Mouse (Mus musculus): Measurements from ENCODE around the gene 4931429L15Rik. TPM values are rescaled to one million over a fixed set of nuclear protein-coding genes. Genes with fewer than 3 reads are reported as not detected.

Gene 4931429L15Rik
- polyA plus RNA-seq, 1 experiment from 2014 or later: not detected

DNA sequence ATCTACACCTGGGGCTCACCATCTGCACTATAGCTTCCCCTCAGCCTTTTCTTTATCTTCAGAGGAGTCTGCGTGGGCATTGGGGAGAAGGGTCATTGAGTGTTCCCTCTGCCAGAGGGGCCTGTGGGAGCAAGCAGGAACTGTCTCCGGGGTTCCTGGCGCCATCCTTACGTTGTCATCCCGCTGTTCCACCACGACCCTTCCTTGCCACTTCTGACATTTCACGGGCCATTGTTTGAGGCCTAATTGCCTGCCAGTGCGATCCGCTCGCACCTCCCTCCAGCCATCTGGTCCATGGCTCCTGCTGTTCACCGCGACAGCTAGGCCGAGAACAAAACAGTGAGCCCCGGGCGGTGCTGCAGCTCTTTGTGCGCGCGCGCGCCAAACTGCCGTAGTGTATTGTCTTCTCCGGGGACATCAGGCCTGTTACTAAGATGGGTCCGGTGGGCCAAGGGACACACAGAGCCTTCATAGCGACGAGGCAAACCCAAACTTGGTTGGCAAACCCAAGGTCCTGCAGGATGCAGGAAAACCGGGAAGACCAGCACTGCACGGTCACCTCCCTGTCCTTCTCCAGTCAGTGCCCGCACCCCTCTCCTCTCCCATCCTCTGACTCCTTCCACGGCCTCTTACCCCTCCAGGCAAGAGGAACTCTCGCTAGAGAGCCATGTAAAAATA lies 8.9 kb upstream of the 4931429L15Rik start:
- Histone ChIP-seq H3K4me3 (replicated peaks; ENCODE audit: low read depth, low read length) (peak overlapping the region; percentile 24; the same call in 1 of the 2 replicates), H3K27me3 (ENCODE audit: insufficient read depth, low read length) (no peaks in the 10 kb centered on the region), H3K9me3 (replicated peaks; ENCODE audit: low read length) (no peaks in the 10 kb centered on the region), H3K36me3 (ENCODE audit: insufficient read depth, low read length) (no peaks in the 10 kb centered on the region), H3K9ac (ENCODE audit: low read depth, low read length) (peak overlapping the region; percentile 47), H3K4me1 (replicated peaks; ENCODE audit: insufficient read depth, low read length) (0 out of 2 replicates have a peak, but pooled peaks cover 7% of the 10 kb centered on the region), H3K4me2 (ENCODE audit: low read length) (peak overlapping the region; percentile 54), H3K27ac (no peak overlapping the region)
- TF ChIP-seq CTCF (IDR thresholded peaks at IDR 0.05; ENCODE audit: low read depth): no peak
- ATAC-seq (replicated peaks; ENCODE audit: low FRiP score, low read depth): no peak; the same call in 1 of the 2 replicates
- WGBS: 6% methylated on average over 30 of the region's 30 CpGs
- peak; percentile 44 for DNase-seq (ENCODE audit: low spot score)

DNA sequence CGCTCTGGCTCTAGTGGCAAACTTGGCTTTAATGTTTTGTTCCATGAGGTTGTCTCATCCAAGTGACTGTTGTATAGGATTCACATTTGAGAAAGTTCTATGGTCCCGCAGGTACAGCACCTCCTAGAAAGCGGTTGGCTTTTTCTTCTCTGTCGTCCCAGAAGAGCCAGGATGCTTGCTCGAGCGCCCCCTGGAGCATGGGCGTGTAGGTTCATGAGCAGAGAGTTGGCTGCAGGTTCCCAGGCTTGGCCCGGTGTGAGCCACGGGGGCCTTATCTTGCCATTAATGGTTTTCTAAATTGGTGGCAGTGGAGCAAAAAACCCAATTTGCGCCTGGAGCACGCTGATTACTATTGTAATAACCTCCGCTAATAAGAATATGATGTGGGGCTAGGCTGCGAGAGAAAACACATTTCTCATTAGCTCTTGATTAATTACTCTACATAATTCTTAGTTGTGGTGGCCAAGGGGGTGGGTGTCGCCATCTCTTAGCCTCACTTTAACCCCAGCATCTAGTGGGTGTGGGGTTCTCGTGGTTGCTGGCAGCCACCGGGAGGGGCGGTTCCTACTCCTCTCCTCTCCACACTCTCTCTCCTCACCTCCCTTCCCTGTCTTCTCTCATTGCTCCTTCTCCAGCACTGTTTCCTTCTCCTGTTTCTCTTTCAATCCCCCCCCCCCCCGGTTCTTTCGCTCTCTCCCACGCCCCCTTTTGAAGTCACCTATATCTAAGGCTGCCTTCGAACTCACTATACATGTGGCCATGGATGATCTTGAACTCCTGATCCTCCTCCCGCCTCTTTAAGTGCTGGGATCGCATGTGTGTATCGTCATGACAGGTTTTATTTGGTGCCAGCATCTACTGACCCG lies 8.2 kb upstream of the 4931429L15Rik start:
- Histone ChIP-seq H3K27me3 (ENCODE audit: insufficient read depth, low read length) (no peaks in the 10 kb centered on the region), H3K36me3 (ENCODE audit: insufficient read depth, low read length) (no peaks in the 10 kb centered on the region), H3K9ac (ENCODE audit: low read depth, low read length) (no peak overlapping the region), H3K27ac (no peak overlapping the region), H3K4me1 (replicated peaks; ENCODE audit: insufficient read depth, low read length) (0 out of 2 replicates have a peak, but pooled peaks cover 7% of the 10 kb centered on the region), H3K4me2 (ENCODE audit: low read length) (no peak overlapping the region), H3K4me3 (replicated peaks; ENCODE audit: low read depth, low read length) (no peak overlapping the region), H3K9me3 (replicated peaks; ENCODE audit: low read length) (no peaks in the 10 kb centered on the region)
- TF ChIP-seq CTCF (IDR thresholded peaks at IDR 0.05; ENCODE audit: low read depth): peak; percentile 40; the same call in 1 of the 2 replicates
- WGBS: 73% methylated on average over 25 of the region's 25 CpGs
- no peak for ATAC-seq (replicated peaks; ENCODE audit: low FRiP score, low read depth)
- DNase-seq (ENCODE audit: low spot score): no peak

DNA sequence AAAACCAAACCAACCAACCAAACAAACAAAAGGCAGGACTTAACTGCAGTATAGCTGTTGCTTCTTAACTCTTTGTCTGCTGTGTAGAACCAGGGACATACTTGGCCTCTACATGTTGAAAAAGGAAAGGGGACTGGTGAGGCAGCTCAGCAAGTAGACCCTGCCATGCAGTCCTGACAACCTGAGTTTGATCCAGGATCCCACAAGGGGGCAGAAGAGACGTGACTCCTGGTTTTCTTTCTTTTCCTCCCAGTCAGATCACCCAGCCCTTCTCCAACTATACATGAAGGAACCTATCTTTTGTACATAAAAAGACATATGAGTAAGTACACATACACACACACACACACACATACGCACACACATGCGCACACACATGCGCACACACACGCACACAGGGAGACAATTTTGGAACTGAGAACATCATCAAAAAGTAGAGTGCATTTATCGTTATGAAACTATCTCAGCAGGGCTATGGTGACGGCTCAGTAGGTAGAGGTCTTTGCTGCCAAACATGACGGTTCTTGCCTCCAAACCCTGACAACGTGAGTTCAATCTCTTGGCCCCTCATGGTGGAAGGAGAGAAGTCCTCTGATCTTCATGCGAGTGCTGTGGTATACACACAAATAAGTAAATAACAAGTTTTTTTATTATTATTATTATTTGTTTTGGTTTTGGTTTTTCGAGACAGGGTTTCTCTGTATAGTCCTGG lies 7.1 kb upstream of the 4931429L15Rik start:
- no peaks in the 10 kb centered on the region for H3K27me3 ChIP-seq (ENCODE audit: insufficient read depth, low read length)
- H3K4me1 ChIP-seq (replicated peaks; ENCODE audit: insufficient read depth, low read length): 0 out of 2 replicates have a peak, but pooled peaks cover 7% of the 10 kb centered on the region
- ATAC-seq (replicated peaks; ENCODE audit: low FRiP score, low read depth) (no peak), DNase-seq (ENCODE audit: low spot score) (no peak)
- no peaks in the 10 kb centered on the region for H3K36me3 ChIP-seq (ENCODE audit: insufficient read depth, low read length)
- H3K4me2 ChIP-seq (ENCODE audit: low read length): no peak overlapping the region
- 91% methylated on average over 11 of the region's 11 CpGs for WGBS
- H3K27ac ChIP-seq: no peak overlapping the region
- no peak overlapping the region for H3K4me3 ChIP-seq (replicated peaks; ENCODE audit: low read depth, low read length)
- no peaks in the 10 kb centered on the region for H3K9me3 ChIP-seq (replicated peaks; ENCODE audit: low read length)
- no peak overlapping the region for H3K9ac ChIP-seq (ENCODE audit: low read depth, low read length)
- TF ChIP-seq CTCF (IDR thresholded peaks at IDR 0.05; ENCODE audit: low read depth): no peak

DNA sequence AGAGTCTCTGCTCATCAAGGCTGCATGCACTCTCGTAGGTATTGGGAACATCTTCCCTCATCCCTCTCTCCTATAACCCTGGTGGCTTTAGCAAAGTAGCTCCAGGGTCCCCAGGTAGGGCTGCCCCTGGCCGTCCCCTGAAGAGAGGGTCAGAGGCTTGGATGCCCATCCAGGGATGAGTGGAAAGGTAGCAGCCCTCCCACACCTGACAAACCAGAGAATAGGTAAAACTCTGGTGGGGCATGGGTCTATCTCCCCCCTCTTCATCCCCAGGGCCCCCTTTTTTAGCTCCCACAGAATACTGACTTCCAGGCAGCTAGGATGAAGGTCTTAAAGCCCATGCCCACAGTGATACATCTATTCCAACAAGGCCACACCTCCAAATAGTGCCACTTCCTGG lies 675 bp upstream of the 4931429L15Rik start:
- no peak for ATAC-seq (replicated peaks; ENCODE audit: low FRiP score, low read depth)
- H3K4me2 ChIP-seq (ENCODE audit: low read length): no peak overlapping the region
- no peak overlapping the region for H3K9ac ChIP-seq (ENCODE audit: low read depth, low read length)
- H3K4me1 ChIP-seq (replicated peaks; ENCODE audit: insufficient read depth, low read length): no peaks in the 10 kb centered on the region
- TF ChIP-seq CTCF (IDR thresholded peaks at IDR 0.05; ENCODE audit: low read depth): no peak
- no peak for DNase-seq (ENCODE audit: low spot score)
- no peaks in the 10 kb centered on the region for H3K36me3 ChIP-seq (ENCODE audit: insufficient read depth, low read length)
- H3K27ac ChIP-seq: no peak overlapping the region
- H3K4me3 ChIP-seq (replicated peaks; ENCODE audit: low read depth, low read length): no peak overlapping the region
- no peaks in the 10 kb centered on the region for H3K27me3 ChIP-seq (ENCODE audit: insufficient read depth, low read length)
- H3K9me3 ChIP-seq (replicated peaks; ENCODE audit: low read length): no peaks in the 10 kb centered on the region
- 84% methylated on average over 2 of the region's 2 CpGs for WGBS

DNA sequence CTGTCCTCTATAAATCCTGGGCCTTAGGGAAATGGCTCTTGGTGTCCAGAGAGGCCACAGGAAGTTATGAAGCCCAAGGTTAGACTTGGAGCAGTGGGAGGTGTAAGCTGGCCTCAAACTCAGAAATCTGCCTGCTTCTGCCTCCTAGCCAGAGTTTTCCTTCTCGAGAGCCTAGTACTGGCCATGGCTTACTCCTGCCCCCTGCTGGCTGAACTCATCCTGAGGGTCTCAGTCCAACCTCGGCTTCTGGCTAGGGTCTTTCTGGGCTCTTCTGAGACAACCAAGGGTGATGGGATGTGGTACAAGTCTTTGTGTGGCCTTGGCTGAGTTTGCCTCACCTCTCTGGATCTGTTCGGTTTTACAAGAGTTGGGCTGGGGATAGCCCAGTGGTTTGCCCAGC lies 1.8 kb downstream of the 4931429L15Rik start:
- H3K9ac ChIP-seq (ENCODE audit: low read depth, low read length): no peak overlapping the region
- H3K4me3 ChIP-seq (replicated peaks; ENCODE audit: low read depth, low read length): no peak overlapping the region
- H3K27me3 ChIP-seq (ENCODE audit: insufficient read depth, low read length): no peaks in the 10 kb centered on the region
- H3K36me3 ChIP-seq (ENCODE audit: insufficient read depth, low read length): no peaks in the 10 kb centered on the region
- peak; percentile 22; the same call in 1 of the 2 replicates for TF ChIP-seq CTCF (IDR thresholded peaks at IDR 0.05; ENCODE audit: low read depth)
- no peaks in the 10 kb centered on the region for H3K9me3 ChIP-seq (replicated peaks; ENCODE audit: low read length)
- DNase-seq (ENCODE audit: low spot score): no peak
- H3K27ac ChIP-seq: no peak overlapping the region
- no peak for ATAC-seq (replicated peaks; ENCODE audit: low FRiP score, low read depth)
- H3K4me1 ChIP-seq (replicated peaks; ENCODE audit: insufficient read depth, low read length): no peaks in the 10 kb centered on the region
- WGBS: 95% methylated on average over 3 of the region's 3 CpGs
- no peak overlapping the region for H3K4me2 ChIP-seq (ENCODE audit: low read length)

DNA sequence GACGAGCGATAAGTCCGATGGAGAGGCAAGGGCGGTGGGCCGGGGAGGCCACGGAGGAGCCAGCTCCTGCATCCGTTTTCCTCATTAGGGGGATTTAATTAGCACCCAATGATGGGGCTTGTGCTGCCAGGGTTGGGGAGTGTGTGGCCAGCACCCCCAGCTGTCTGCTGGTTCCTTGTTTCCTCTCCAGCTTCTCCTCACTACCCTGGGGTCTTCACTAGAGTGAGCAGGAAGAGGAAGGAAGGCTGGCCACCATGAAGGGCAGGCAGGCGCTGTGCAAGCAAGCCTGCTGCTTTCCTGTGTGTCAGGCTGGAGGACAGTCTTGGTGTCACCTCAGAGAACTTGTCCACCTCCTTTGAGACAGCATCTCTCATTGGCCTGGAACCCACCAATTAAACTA lies 2.9 kb downstream of the 4931429L15Rik start:
- Histone ChIP-seq H3K9ac (ENCODE audit: low read depth, low read length) (no peak overlapping the region), H3K27me3 (ENCODE audit: insufficient read depth, low read length) (no peaks in the 10 kb centered on the region), H3K36me3 (ENCODE audit: insufficient read depth, low read length) (no peaks in the 10 kb centered on the region), H3K4me3 (replicated peaks; ENCODE audit: low read depth, low read length) (no peak overlapping the region), H3K4me1 (replicated peaks; ENCODE audit: insufficient read depth, low read length) (no peaks in the 10 kb centered on the region), H3K9me3 (replicated peaks; ENCODE audit: low read length) (no peaks in the 10 kb centered on the region), H3K4me2 (ENCODE audit: low read length) (no peak overlapping the region), H3K27ac (no peak overlapping the region)
- ATAC-seq (replicated peaks; ENCODE audit: low FRiP score, low read depth): no peak
- DNase-seq (ENCODE audit: low spot score): no peak
- TF ChIP-seq CTCF (IDR thresholded peaks at IDR 0.05; ENCODE audit: low read depth): no peak
- WGBS: 72% methylated on average over 8 of the region's 8 CpGs
